Mouse (Mus musculus): ENCODE measurements around the gene Mapkapk2. TPM values are rescaled to one million over a fixed set of nuclear protein-coding genes. Genes with fewer than 3 reads are reported as not detected.

Gene Mapkapk2
- total RNA-seq, 1 experiment from 2014 or later: 205 TPM

GRCm38 (mm10) chr1:131010201-131011153, 87.1 kb downstream of the Mapkapk2 start:
- no peak for ATAC-seq (replicated peaks; ENCODE audit: insufficient number of reproducible peaks, low FRiP score, low TSS enrichment, poor library complexity, severe bottlenecking)

- no peak for ATAC-seq (replicated peaks; ENCODE audit: insufficient number of reproducible peaks, low FRiP score, low TSS enrichment, poor library complexity, severe bottlenecking)
These were observed 91.6 kb downstream of the Mapkapk2 start for GRCm38 (mm10) chr1:131006069-131006468.

Other genes starting within 250 kb of the Mapkapk2 start
- gene Fcmr, start 232.2 kb downstream of the Mapkapk2 start, total RNA-seq (2017): 27.7 to 41.4 TPM (median 29.9 TPM) in 3 replicates
- gene Il24, start 210.4 kb downstream of the Mapkapk2 start, total RNA-seq (2017): not detected in 3 replicates
- gene Il20, start 186.4 kb downstream of the Mapkapk2 start, total RNA-seq (2017): not detected in 3 replicates
- 1.1 TPM in 1 of 3 replicates, not detected in the others for gene Il19, start 157.7 kb downstream of the Mapkapk2 start, total RNA-seq (2017)
- gene Il10, start 78.0 kb downstream of the Mapkapk2 start, total RNA-seq (2017): 0.49 to 1.5 TPM in 2 of 3 replicates, not detected in the other
- 0.67 to 5.1 TPM (median 0.68 TPM) in 3 replicates for gene Dyrk3, start 40.5 kb upstream of the Mapkapk2 start, total RNA-seq (2017)
- gene Eif2d, start 55.4 kb upstream of the Mapkapk2 start, total RNA-seq (2017): 4.0 to 11.8 TPM (median 9.0 TPM) in 3 replicates
- 231 to 259 TPM (median 238 TPM) in 3 replicates for gene Rassf5, start 147.4 kb upstream of the Mapkapk2 start, total RNA-seq (2017)
- 8.7 to 31.8 TPM (median 21.0 TPM) in 3 replicates for gene Ikbke, start 181.8 kb upstream of the Mapkapk2 start, total RNA-seq (2017)

Data from monocyte, adult 5-6 weeks (primary cell).